ENCODE assay signal across 10 mouse cellular contexts in genomic region chr1:172244645-172245044, GRCm38 (mm10). TPM values are rescaled to one million over a fixed set of nuclear protein-coding genes. Genes with fewer than 3 reads are reported as not detected.
DNase-seq lines count a peak whose midpoint lies in the region; ATAC-seq and TF ChIP-seq lines count a peak whose summit lies in the region.
"Not testable (repeated sequence)": the region's sequence is repeated elsewhere in the genome, so short reads cannot be mapped to it uniquely, and the experiment has no call there.
"Had no signal": no experiment of that assay in that cellular context is flagged by ENCODE, and none has a peak within 500 bp of the region (broad histone marks: within the 10 kb centered on the region; RNA-seq: fewer than 3 reads in every experiment).

No protein-coding gene starts in this region.

- H3K4me3 ChIP-seq in E14TG2a.4 (replicated peaks; ENCODE audit: low read length): peak overlapping the region; percentile 57
- peak overlapping the region; percentile 7; the same call in 1 of the 2 replicates for H3K4me3 ChIP-seq in forebrain, embryonic 10.5 days
- H3K4me3 ChIP-seq in heart, embryonic 12.5 days: peak overlapping the region; percentile 18
- not testable (repeated sequence) for H3K4me3 ChIP-seq in hindbrain, embryonic 13.5 days; liver, embryonic 14.5 days (ENCODE audit: insufficient read depth in 1 of 2, low read depth in 2 of 2, low read length in 2 of 2); midbrain, embryonic 11.5 days (ENCODE audit: low read depth, low read length); stomach, embryonic 15.5 days (replicated peaks)
- peak overlapping the region; percentile 5; the same call in 1 of the 2 replicates for H3K4me3 ChIP-seq in kidney, embryonic 16.5 days (ENCODE audit: low read length)

- H3K9ac ChIP-seq in heart, embryonic 12.5 days: peak overlapping the region; percentile 3; the same call in 1 of the 2 replicates
- not testable (repeated sequence) for H3K9ac ChIP-seq in hindbrain, embryonic 13.5 days; kidney, embryonic 16.5 days (replicated peaks; ENCODE audit: low read length); liver, embryonic 14.5 days (replicated peaks); midbrain, embryonic 11.5 days (ENCODE audit: low read length); stomach, embryonic 15.5 days

- TF ChIP-seq EP300 in liver, embryonic 14.5 days (IDR thresholded peaks at IDR 0.05; ENCODE audit: low read depth): not testable (repeated sequence)

- WGBS in forebrain, embryonic 10.5 days: 44% methylated on average over 23 of the region's 23 CpGs
- WGBS in heart, embryonic 12.5 days: 23% methylated on average over 23 of the region's 23 CpGs
- 46% methylated on average over 23 of the region's 23 CpGs for WGBS in hindbrain, embryonic 13.5 days
- WGBS in kidney, embryonic 16.5 days: 43% methylated on average over 23 of the region's 23 CpGs
- WGBS in liver, embryonic 14.5 days (ENCODE audit: insufficient replicate concordance): 28% methylated on average over 22 of the region's 23 CpGs
- WGBS in midbrain, embryonic 11.5 days: 45% methylated on average over 23 of the region's 23 CpGs
- WGBS in stomach, embryonic 15.5 days: 33% methylated on average over 23 of the region's 23 CpGs

- not testable (repeated sequence) for ATAC-seq in heart, embryonic 12.5 days (ENCODE audit: insufficient number of reproducible peaks, low FRiP score); hindbrain, embryonic 13.5 days (ENCODE audit: low FRiP score); kidney, embryonic 16.5 days (ENCODE audit: low FRiP score, low TSS enrichment); liver, embryonic 14.5 days (ENCODE audit: insufficient read depth); midbrain, embryonic 11.5 days (ENCODE audit: low FRiP score); stomach, embryonic 15.5 days (ENCODE audit: insufficient read depth, low FRiP score, low read depth)

- not testable (repeated sequence) for H3K9me3 ChIP-seq in E14TG2a.4 (ENCODE audit: low read length); forebrain, embryonic 10.5 days; heart, embryonic 12.5 days (replicated peaks); hindbrain, embryonic 13.5 days; kidney, embryonic 16.5 days (ENCODE audit: low read length); liver, embryonic 14.5 days (ENCODE audit: control insufficient read depth, low read length); midbrain, embryonic 11.5 days (ENCODE audit: control insufficient read depth, low read length); stomach, embryonic 15.5 days

- not testable (repeated sequence) for H3K27ac ChIP-seq in forebrain, embryonic 10.5 days; heart, embryonic 12.5 days (ENCODE audit: poor library complexity, severe bottlenecking); hindbrain, embryonic 13.5 days; kidney, embryonic 16.5 days (ENCODE audit: low read length); liver, embryonic 14.5 days; midbrain, embryonic 11.5 days (ENCODE audit: low read depth, low read length); stomach, embryonic 15.5 days

- H3K4me1 ChIP-seq in E14TG2a.4 (replicated peaks; ENCODE audit: low read depth, low read length): peaks cover 54% of the 10 kb centered on the region
- H3K4me1 ChIP-seq in forebrain, embryonic 10.5 days: peaks cover 49% of the 10 kb centered on the region
- H3K4me1 ChIP-seq in heart, embryonic 12.5 days (replicated peaks): peaks cover 28% of the 10 kb centered on the region
- H3K4me1 ChIP-seq in hindbrain, embryonic 13.5 days (replicated peaks): peaks cover 15% of the 10 kb centered on the region
- peaks cover 13% of the 10 kb centered on the region for H3K4me1 ChIP-seq in kidney, embryonic 16.5 days (ENCODE audit: insufficient read depth, low read length)
- not testable (repeated sequence) for H3K4me1 ChIP-seq in liver, embryonic 14.5 days (replicated peaks; ENCODE audit: control insufficient read depth in 2 of 2, insufficient read depth in 2 of 2, low read length in 1 of 2); stomach, embryonic 15.5 days
- H3K4me1 ChIP-seq in midbrain, embryonic 11.5 days (ENCODE audit: control insufficient read depth, insufficient read depth, low read length): peaks cover 13% of the 10 kb centered on the region

- not testable (repeated sequence) for DNase-seq in forebrain, embryonic 10.5 days (ENCODE audit: extremely low spot score, low spot score); liver, embryonic 14.5 days (ENCODE audit: low read depth in 3 of 3, low spot score in 3 of 3)
- DNase-seq in midbrain, embryonic 11.5 days (ENCODE audit: low spot score, missing footprints): peak; percentile 86

- H3K4me2 ChIP-seq in heart, embryonic 12.5 days: peak overlapping the region; percentile 56
- peak overlapping the region; percentile 13; the same call in 1 of the 2 replicates for H3K4me2 ChIP-seq in hindbrain, embryonic 13.5 days
- not testable (repeated sequence) for H3K4me2 ChIP-seq in kidney, embryonic 16.5 days (replicated peaks; ENCODE audit: low read depth, low read length); midbrain, embryonic 11.5 days
- H3K4me2 ChIP-seq in liver, embryonic 14.5 days (ENCODE audit: low read depth): 0 out of 2 replicates have a peak overlapping the region, but pooled peaks have one; percentile 15
- H3K4me2 ChIP-seq in stomach, embryonic 15.5 days: peak overlapping the region; percentile 32

- not testable (repeated sequence) for H3K36me3 ChIP-seq in E14TG2a.4 (ENCODE audit: insufficient read depth, low read length); forebrain, embryonic 10.5 days (replicated peaks); heart, embryonic 12.5 days; hindbrain, embryonic 13.5 days; kidney, embryonic 16.5 days (ENCODE audit: insufficient read depth, low read length); liver, embryonic 14.5 days (replicated peaks; ENCODE audit: control insufficient read depth, insufficient read depth, low read depth); midbrain, embryonic 11.5 days (ENCODE audit: control insufficient read depth, insufficient read depth, low read length); stomach, embryonic 15.5 days

- peaks cover 21% of the 10 kb centered on the region for H3K27me3 ChIP-seq in E14TG2a.4 (ENCODE audit: insufficient read depth, low read length)
- peaks cover 41% of the 10 kb centered on the region for H3K27me3 ChIP-seq in forebrain, embryonic 10.5 days (ENCODE audit: poor library complexity, severe bottlenecking)
- not testable (repeated sequence) for H3K27me3 ChIP-seq in heart, embryonic 12.5 days (replicated peaks); kidney, embryonic 16.5 days (ENCODE audit: insufficient read depth, low read length); midbrain, embryonic 11.5 days (ENCODE audit: control insufficient read depth, insufficient read depth, low read length)
- 0 out of 2 replicates have a peak, but pooled peaks cover 12% of the 10 kb centered on the region for H3K27me3 ChIP-seq in hindbrain, embryonic 13.5 days
- peaks cover 15% of the 10 kb centered on the region for H3K27me3 ChIP-seq in liver, embryonic 14.5 days (ENCODE audit: control insufficient read depth, insufficient read depth, low read length)
- H3K27me3 ChIP-seq in stomach, embryonic 15.5 days (replicated peaks): 0 out of 2 replicates have a peak, but pooled peaks cover 11% of the 10 kb centered on the region

- TF ChIP-seq CTCF in E14TG2a.4 (conservative IDR thresholded peaks at IDR 0.05; ENCODE audit: low read length); liver, embryonic 14.5 days (IDR thresholded peaks at IDR 0.05; ENCODE audit: low read depth): not testable (repeated sequence)

RNA-seq across cellular contexts. Expression of gene Atp1a4, which starts 13.6 kb away (rescaled TPM):
- not detected in 2 replicates for polyA plus RNA-seq in forebrain, embryonic 10.5 days (2016; fragmentation: Nextera tagmentation; extraction: Ambion mirVana)
- 0.17 and 0.19 TPM in 2 replicates for polyA plus RNA-seq in heart, embryonic 12.5 days (2016; fragmentation: Nextera tagmentation; extraction: Ambion mirVana)
- 0.06 TPM in 1 of 2 replicates, not detected in the other for polyA plus RNA-seq in hindbrain, embryonic 13.5 days (2015; fragmentation: Nextera tagmentation; extraction: Ambion mirVana)
- polyA plus RNA-seq in kidney, embryonic 16.5 days (2015; fragmentation: Nextera tagmentation; extraction: Ambion mirVana): 0.05 TPM in 1 of 2 replicates, not detected in the other
- polyA plus RNA-seq in liver, embryonic 14.5 days (2012; rRNA removed): 0.01 TPM in 1 of 2 replicates, not detected in the other
- not detected in 2 replicates for polyA plus RNA-seq in liver, embryonic 14.5 days (2014; fragmentation: Nextera tagmentation; extraction: Ambion mirVana)
- not detected in 2 replicates for polyA plus RNA-seq in midbrain, embryonic 11.5 days (2014; fragmentation: Nextera tagmentation; extraction: Ambion mirVana)
- not detected in 2 replicates for polyA plus RNA-seq in stomach, embryonic 15.5 days (2015; fragmentation: Nextera tagmentation; extraction: Ambion mirVana)
- polyA plus RNA-seq: frontal cortex, adult 2 months; limb, embryonic 11.5 days had no signal

RNA-seq across cellular contexts. Expression of gene Igsf8, which starts 16.8 kb away (rescaled TPM):
- 53.0 and 55.4 TPM in 2 replicates for polyA plus RNA-seq in forebrain, embryonic 10.5 days (2016; fragmentation: Nextera tagmentation; extraction: Ambion mirVana)
- 24.0 and 26.1 TPM in 2 replicates for polyA plus RNA-seq in heart, embryonic 12.5 days (2016; fragmentation: Nextera tagmentation; extraction: Ambion mirVana)
- polyA plus RNA-seq in hindbrain, embryonic 13.5 days (2015; fragmentation: Nextera tagmentation; extraction: Ambion mirVana): 104 and 112 TPM in 2 replicates
- polyA plus RNA-seq in kidney, embryonic 16.5 days (2015; fragmentation: Nextera tagmentation; extraction: Ambion mirVana): 60.2 and 69.7 TPM in 2 replicates
- polyA plus RNA-seq in liver, embryonic 14.5 days (2012; rRNA removed): 12.7 and 15.4 TPM in 2 replicates
- 11.0 and 11.6 TPM in 2 replicates for polyA plus RNA-seq in liver, embryonic 14.5 days (2014; fragmentation: Nextera tagmentation; extraction: Ambion mirVana)
- 47.2 and 55.1 TPM in 2 replicates for polyA plus RNA-seq in midbrain, embryonic 11.5 days (2014; fragmentation: Nextera tagmentation; extraction: Ambion mirVana)
- 44.8 and 45.0 TPM in 2 replicates for polyA plus RNA-seq in stomach, embryonic 15.5 days (2015; fragmentation: Nextera tagmentation; extraction: Ambion mirVana)

RNA-seq across cellular contexts. Expression of gene Casq1, which starts 25.0 kb away (rescaled TPM):
- polyA plus RNA-seq in forebrain, embryonic 10.5 days (2016; fragmentation: Nextera tagmentation; extraction: Ambion mirVana): 0.69 and 0.99 TPM in 2 replicates
- 182 and 185 TPM in 2 replicates for polyA plus RNA-seq in heart, embryonic 12.5 days (2016; fragmentation: Nextera tagmentation; extraction: Ambion mirVana)
- 2.3 and 2.4 TPM in 2 replicates for polyA plus RNA-seq in hindbrain, embryonic 13.5 days (2015; fragmentation: Nextera tagmentation; extraction: Ambion mirVana)
- polyA plus RNA-seq in kidney, embryonic 16.5 days (2015; fragmentation: Nextera tagmentation; extraction: Ambion mirVana): 5.2 and 5.6 TPM in 2 replicates
- 0.09 and 0.11 TPM in 2 replicates for polyA plus RNA-seq in liver, embryonic 14.5 days (2012; rRNA removed)
- polyA plus RNA-seq in liver, embryonic 14.5 days (2014; fragmentation: Nextera tagmentation; extraction: Ambion mirVana): 0.22 TPM in 1 of 2 replicates, not detected in the other
- 1.4 and 2.1 TPM in 2 replicates for polyA plus RNA-seq in midbrain, embryonic 11.5 days (2014; fragmentation: Nextera tagmentation; extraction: Ambion mirVana)
- 16.2 and 17.4 TPM in 2 replicates for polyA plus RNA-seq in stomach, embryonic 15.5 days (2015; fragmentation: Nextera tagmentation; extraction: Ambion mirVana)

RNA-seq across cellular contexts. Expression of gene Pea15a, which starts 38.0 kb away (rescaled TPM):
- 282 and 292 TPM in 2 replicates for polyA plus RNA-seq in forebrain, embryonic 10.5 days (2016; fragmentation: Nextera tagmentation; extraction: Ambion mirVana)
- polyA plus RNA-seq in heart, embryonic 12.5 days (2016; fragmentation: Nextera tagmentation; extraction: Ambion mirVana): 156 and 164 TPM in 2 replicates
- 400 and 410 TPM in 2 replicates for polyA plus RNA-seq in hindbrain, embryonic 13.5 days (2015; fragmentation: Nextera tagmentation; extraction: Ambion mirVana)
- polyA plus RNA-seq in kidney, embryonic 16.5 days (2015; fragmentation: Nextera tagmentation; extraction: Ambion mirVana): 129 and 132 TPM in 2 replicates
- 10.4 and 11.1 TPM in 2 replicates for polyA plus RNA-seq in liver, embryonic 14.5 days (2012; rRNA removed)
- 14.4 and 16.5 TPM in 2 replicates for polyA plus RNA-seq in liver, embryonic 14.5 days (2014; fragmentation: Nextera tagmentation; extraction: Ambion mirVana)
- 332 and 337 TPM in 2 replicates for polyA plus RNA-seq in midbrain, embryonic 11.5 days (2014; fragmentation: Nextera tagmentation; extraction: Ambion mirVana)
- 103 and 108 TPM in 2 replicates for polyA plus RNA-seq in stomach, embryonic 15.5 days (2015; fragmentation: Nextera tagmentation; extraction: Ambion mirVana)

RNA-seq across cellular contexts. Expression of gene Atp1a2, which starts 53.2 kb away (rescaled TPM):
- polyA plus RNA-seq in forebrain, embryonic 10.5 days (2016; fragmentation: Nextera tagmentation; extraction: Ambion mirVana): 0.86 and 2.0 TPM in 2 replicates
- polyA plus RNA-seq in heart, embryonic 12.5 days (2016; fragmentation: Nextera tagmentation; extraction: Ambion mirVana): 23.4 and 25.9 TPM in 2 replicates
- polyA plus RNA-seq in hindbrain, embryonic 13.5 days (2015; fragmentation: Nextera tagmentation; extraction: Ambion mirVana): 41.5 and 42.3 TPM in 2 replicates
- polyA plus RNA-seq in kidney, embryonic 16.5 days (2015; fragmentation: Nextera tagmentation; extraction: Ambion mirVana): 1.7 and 2.4 TPM in 2 replicates
- 0.08 and 0.10 TPM in 2 replicates for polyA plus RNA-seq in liver, embryonic 14.5 days (2012; rRNA removed)
- polyA plus RNA-seq in liver, embryonic 14.5 days (2014; fragmentation: Nextera tagmentation; extraction: Ambion mirVana): 0.01 and 0.08 TPM in 2 replicates
- polyA plus RNA-seq in midbrain, embryonic 11.5 days (2014; fragmentation: Nextera tagmentation; extraction: Ambion mirVana): 1.4 and 1.9 TPM in 2 replicates
- polyA plus RNA-seq in stomach, embryonic 15.5 days (2015; fragmentation: Nextera tagmentation; extraction: Ambion mirVana): 4.2 and 4.3 TPM in 2 replicates
